In the genomic region with DNA sequence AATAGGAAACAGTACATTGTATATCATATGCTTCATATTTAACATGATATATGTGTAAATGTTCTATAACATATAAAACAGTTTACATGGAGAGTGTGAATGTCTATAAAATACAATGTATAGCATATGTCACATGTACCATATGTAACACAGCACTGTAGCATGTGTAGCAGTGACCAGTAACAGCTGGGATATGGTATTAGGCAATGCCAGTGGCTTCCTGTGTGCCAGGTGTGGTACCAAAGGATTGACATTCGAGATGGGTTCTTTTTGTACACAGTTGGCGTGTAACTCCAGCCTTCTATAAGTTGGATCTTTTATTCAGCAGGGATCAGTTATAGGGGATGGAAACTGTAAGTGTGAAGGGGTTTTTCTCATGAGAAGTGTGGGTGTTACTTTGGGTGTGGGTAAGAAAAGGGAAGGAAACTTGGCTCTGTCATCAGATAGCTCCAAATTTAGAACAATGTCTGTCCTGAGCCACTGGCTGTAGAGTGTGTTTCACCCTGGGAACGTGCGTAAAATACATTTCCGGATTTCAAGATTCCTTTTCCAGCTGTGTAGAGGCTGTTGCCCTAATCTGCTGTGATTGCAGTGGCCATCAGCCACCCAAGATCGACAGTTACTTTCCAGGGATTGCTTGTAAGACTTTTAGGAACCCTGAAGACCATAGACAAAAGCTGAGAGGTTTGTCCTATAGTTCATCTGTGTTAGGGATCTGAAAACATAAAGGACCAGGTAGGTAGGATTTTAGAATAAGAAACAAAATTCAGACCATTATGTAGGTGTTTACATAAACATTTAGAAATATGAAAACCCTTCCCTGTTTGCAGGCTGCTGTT, we compare ENCODE assay signal across 8 mouse cellular contexts. TPM values are rescaled to one million over a fixed set of nuclear protein-coding genes. Genes with fewer than 3 reads are reported as not detected.
DNase-seq lines count a peak whose midpoint lies in the region; ATAC-seq and TF ChIP-seq lines count a peak whose summit lies in the region.

No protein-coding gene starts in this region.

- no peak; the same call in 1 of the 2 replicates for ATAC-seq in liver, embryonic 15.5 days (ENCODE audit: insufficient read depth)
- ATAC-seq in granulocyte monocyte progenitor cell, adult 5-6 weeks (replicated peaks; ENCODE audit: poor library complexity, severe bottlenecking), result peak; percentile 87
- ATAC-seq in kidney, embryonic 16.5 days (ENCODE audit: low FRiP score, low TSS enrichment), result no peak
- no peak for ATAC-seq in forebrain, embryonic 11.5 days (replicated peaks; ENCODE audit: low FRiP score)

- TF ChIP-seq POLR2A in thymus, adult 2 months (IDR thresholded peaks at IDR 0.05; ENCODE audit: control insufficient read depth, extremely low read depth, insufficient read depth, low read length, poor library complexity), result no peak

- no peak for DNase-seq in liver
- DNase-seq in splenic B cell, adult 2 months (ENCODE audit: low read depth, low spot score), result peak; percentile 77
- no peak for DNase-seq in forebrain, embryonic 11.5 days (ENCODE audit: low spot score)
- DNase-seq in thymus, adult 2 months, result no peak
- no peak for DNase-seq in midbrain, embryonic 10.5 days (ENCODE audit: low spot score)

- no peak overlapping the region for H3K9ac ChIP-seq in liver, embryonic 15.5 days
- H3K9ac ChIP-seq in kidney, embryonic 16.5 days (replicated peaks; ENCODE audit: low read length), result no peak overlapping the region
- H3K9ac ChIP-seq in forebrain, embryonic 11.5 days (ENCODE audit: low read length), result no peak overlapping the region

- no peak overlapping the region for H3K4me3 ChIP-seq in liver, embryonic 15.5 days (replicated peaks)
- no peak overlapping the region for H3K4me3 ChIP-seq in kidney, embryonic 16.5 days (ENCODE audit: low read length)
- no peak overlapping the region for H3K4me3 ChIP-seq in forebrain, embryonic 11.5 days (ENCODE audit: low read depth, low read length)
- no peak overlapping the region for H3K4me3 ChIP-seq in thymus, adult 2 months (ENCODE audit: control insufficient read depth, insufficient read depth, low read length)
- no peak overlapping the region for H3K4me3 ChIP-seq in midbrain, embryonic 10.5 days

- no peak for TF ChIP-seq CTCF in thymus, adult 2 months (IDR thresholded peaks at IDR 0.05; ENCODE audit: borderline replicate concordance, control insufficient read depth, extremely low read depth, insufficient read depth, low read length, poor library complexity)

- H3K4me2 ChIP-seq in liver, embryonic 15.5 days, result 0 out of 2 replicates have a peak overlapping the region, but pooled peaks have one; percentile 18
- no peak overlapping the region for H3K4me2 ChIP-seq in kidney, embryonic 16.5 days (replicated peaks; ENCODE audit: low read depth, low read length)
- H3K4me2 ChIP-seq in forebrain, embryonic 11.5 days (ENCODE audit: low read depth, low read length, severe bottlenecking), result no peak overlapping the region

- H3K27ac ChIP-seq in liver, embryonic 15.5 days (replicated peaks), result 0 out of 2 replicates have a peak overlapping the region, but pooled peaks have one; percentile 42
- peak overlapping the region; percentile 77 for H3K27ac ChIP-seq in kidney, embryonic 16.5 days (ENCODE audit: low read length)
- no peak overlapping the region for H3K27ac ChIP-seq in forebrain, embryonic 11.5 days (ENCODE audit: low read depth, low read length)
- no peak overlapping the region for H3K27ac ChIP-seq in thymus, adult 2 months (ENCODE audit: control insufficient read depth, insufficient read depth, low read length)
- no peak overlapping the region for H3K27ac ChIP-seq in midbrain, embryonic 10.5 days (replicated peaks)

- H3K36me3 ChIP-seq in liver, embryonic 15.5 days (replicated peaks), result no peaks in the 10 kb centered on the region
- no peaks in the 10 kb centered on the region for H3K36me3 ChIP-seq in kidney, embryonic 16.5 days (ENCODE audit: insufficient read depth, low read length)
- H3K36me3 ChIP-seq in splenic B cell, adult 2 months (ENCODE audit: control insufficient read depth, insufficient read depth, low read length, poor library complexity, severe bottlenecking), result no peaks in the 10 kb centered on the region; the same call in 1 of the 2 replicates
- H3K36me3 ChIP-seq in forebrain, embryonic 11.5 days (ENCODE audit: control insufficient read depth, insufficient read depth, low read length), result no peaks in the 10 kb centered on the region
- no peaks in the 10 kb centered on the region for H3K36me3 ChIP-seq in thymus, adult 2 months (ENCODE audit: control insufficient read depth, insufficient read depth, low read length)
- peaks cover 4% of the 10 kb centered on the region; the same call in 1 of the 2 replicates for H3K36me3 ChIP-seq in midbrain, embryonic 10.5 days

- 21% methylated on average over 6 of the region's 6 CpGs for WGBS in liver, embryonic 15.5 days (ENCODE audit: insufficient replicate concordance)
- WGBS in kidney, embryonic 16.5 days, result 68% methylated on average over 6 of the region's 6 CpGs
- 92% methylated on average over 6 of the region's 6 CpGs for WGBS in forebrain, embryonic 11.5 days
- 24% methylated on average over 6 of the region's 6 CpGs for WGBS in thymus, adult 2 months
- 91% methylated on average over 6 of the region's 6 CpGs for WGBS in midbrain, embryonic 10.5 days

- no peaks in the 10 kb centered on the region for H3K27me3 ChIP-seq in liver, embryonic 15.5 days
- no peaks in the 10 kb centered on the region for H3K27me3 ChIP-seq in kidney, embryonic 16.5 days (ENCODE audit: insufficient read depth, low read length)
- no peaks in the 10 kb centered on the region for H3K27me3 ChIP-seq in splenic B cell, adult 2 months (ENCODE audit: control insufficient read depth, insufficient read depth, low read length, poor library complexity, severe bottlenecking)
- no peaks in the 10 kb centered on the region for H3K27me3 ChIP-seq in forebrain, embryonic 11.5 days (ENCODE audit: control insufficient read depth, insufficient read depth, low read length)
- H3K27me3 ChIP-seq in thymus, adult 2 months (ENCODE audit: control insufficient read depth, insufficient read depth, low read length), result no peaks in the 10 kb centered on the region
- H3K27me3 ChIP-seq in midbrain, embryonic 10.5 days (ENCODE audit: low read depth, poor library complexity, severe bottlenecking), result no peaks in the 10 kb centered on the region

- no peaks in the 10 kb centered on the region for H3K9me3 ChIP-seq in liver, embryonic 15.5 days (replicated peaks)
- no peaks in the 10 kb centered on the region for H3K9me3 ChIP-seq in kidney, embryonic 16.5 days (ENCODE audit: low read length)
- no peaks in the 10 kb centered on the region for H3K9me3 ChIP-seq in forebrain, embryonic 11.5 days (ENCODE audit: control insufficient read depth, low read length)
- H3K9me3 ChIP-seq in midbrain, embryonic 10.5 days (replicated peaks), result no peaks in the 10 kb centered on the region

- H3K4me1 ChIP-seq in liver, embryonic 15.5 days (replicated peaks), result peaks cover 25% of the 10 kb centered on the region
- H3K4me1 ChIP-seq in kidney, embryonic 16.5 days (ENCODE audit: insufficient read depth, low read length), result peaks cover 3% of the 10 kb centered on the region; the same call in 1 of the 2 replicates
- H3K4me1 ChIP-seq in forebrain, embryonic 11.5 days (replicated peaks; ENCODE audit: control insufficient read depth, insufficient read depth, low read length), result peaks cover 9% of the 10 kb centered on the region; the same call in 1 of the 2 replicates
- peaks cover 5% of the 10 kb centered on the region for H3K4me1 ChIP-seq in thymus, adult 2 months (replicated peaks; ENCODE audit: control insufficient read depth, insufficient read depth, low read length)
- peaks cover 28% of the 10 kb centered on the region for H3K4me1 ChIP-seq in midbrain, embryonic 10.5 days

RNA-seq across cellular contexts. Expression of gene Rapgef1, which starts 29.7 kb away (rescaled TPM):
- 5.5 and 7.3 TPM in 2 replicates for polyA plus RNA-seq in liver, embryonic 15.5 days (2015; fragmentation: Nextera tagmentation; extraction: Ambion mirVana)
- 29.6 and 31.9 TPM in 2 replicates for total RNA-seq in granulocyte monocyte progenitor cell, adult 5-6 weeks (2014; fragmentation: Nextera tagmentation)
- total RNA-seq in granulocyte monocyte progenitor cell, adult 5-6 weeks (2017), result 16.7 and 21.9 TPM in 2 replicates
- 13.3 and 13.6 TPM in 2 replicates for polyA plus RNA-seq in kidney, embryonic 16.5 days (2015; fragmentation: Nextera tagmentation; extraction: Ambion mirVana)
- polyA plus RNA-seq in forebrain, embryonic 11.5 days (2014; fragmentation: Nextera tagmentation; extraction: Ambion mirVana), result 23.0 and 26.2 TPM in 2 replicates
- 132 and 143 TPM in 2 replicates for polyA plus RNA-seq in thymus, adult 2 months (2012; rRNA removed)
- polyA plus RNA-seq in midbrain, embryonic 10.5 days (2016; fragmentation: Nextera tagmentation; extraction: Ambion mirVana), result 14.4 and 15.4 TPM in 2 replicates

Comparison
In these comparisons a context has a peak if more than half of its experiments do, and no peak if none do; other contexts are left out.
1. H3K27ac ChIP-seq: peak in liver, embryonic 15.5 days (single experiment) and kidney, embryonic 16.5 days (single experiment); none in forebrain, embryonic 11.5 days (single experiment), thymus, adult 2 months (single experiment) and midbrain, embryonic 10.5 days (single experiment).